Mouse (Mus musculus) MEL (cell line): Measurements from ENCODE around the gene Gprc5a. TPM values are rescaled to one million over a fixed set of nuclear protein-coding genes. Genes with fewer than 3 reads are reported as not detected.

Experiments used
- DNase-seq: peaks from one replicate; pipeline ENCODE4 v3.0.0; 2011; ENCODE audit warnings: low read depth, low spot score
- H3K27ac ChIP-seq: 2 replicates; pipeline ENCODE4 v1.5.1; 2012; ENCODE audit warnings: low read depth, mild to moderate bottlenecking, control low read depth, low read length, moderate library complexity; ENCODE audit not compliant: control insufficient read depth
- H3K27me3 ChIP-seq, 2 experiments: fragments of 150-350 bp in 1 of 2; sonication (generic) in 1 of 2; 2 replicates each; pipeline ENCODE4 v1.6.1; 2012; ENCODE audit warnings: low read length in 2 of 2, mild to moderate bottlenecking in 2 of 2, improper control_type of control experiment in 1 of 2, moderate library complexity in 1 of 2; ENCODE audit not compliant: insufficient read depth in 2 of 2, control insufficient read depth in 1 of 2
- H3K36me3 ChIP-seq, 2 experiments: 2 replicates each; pipeline ENCODE4 v1.6.1; 2012 to 2014; ENCODE audit warnings: low read length in 2 of 2, improper control_type of control experiment in 1 of 2, inconsistent platforms in 1 of 2, mild to moderate bottlenecking in 1 of 2; ENCODE audit not compliant: insufficient read depth in 2 of 2, control insufficient read depth in 1 of 2
- H3K4me1 ChIP-seq, 2 experiments: fragments of 150-350 bp in 1 of 2; sonication (generic) in 1 of 2; 2 replicates each; pipeline ENCODE4 v1.6.1; 2012; ENCODE audit warnings: low read length in 2 of 2, improper control_type of control experiment in 1 of 2, mild to moderate bottlenecking in 1 of 2; ENCODE audit not compliant: insufficient read depth in 2 of 2, control insufficient read depth in 1 of 2
- H3K4me3 ChIP-seq, 2 experiments: fragments of 150-350 bp in 1 of 2; sonication (generic) in 1 of 2; 2 replicates each; pipeline ENCODE4 v1.5.1; 2012; ENCODE audit warnings: low read depth in 2 of 2, low read length in 2 of 2, mild to moderate bottlenecking in 2 of 2, moderate library complexity in 2 of 2, control low read depth in 1 of 2, improper control_type of control experiment in 1 of 2; ENCODE audit not compliant: control insufficient read depth in 1 of 2, insufficient read depth in 1 of 2
- H3K79me2 ChIP-seq: 2 replicates; pipeline ENCODE4 v1.6.1; 2012; ENCODE audit warnings: mild to moderate bottlenecking, low read length, moderate library complexity; ENCODE audit not compliant: control insufficient read depth, poor library complexity, insufficient read depth
- H3K9ac ChIP-seq: 2 replicates; pipeline ENCODE4 v1.6.1; 2012; ENCODE audit warnings: low read depth, mild to moderate bottlenecking, control low read depth, low read length, moderate library complexity; ENCODE audit not compliant: control insufficient read depth, poor library complexity, severe bottlenecking
- H3K9me3 ChIP-seq: fragments of 150-350 bp; sonication (generic); replicated peaks from 2 replicates; pipeline ENCODE4 v1.6.1; 2012; ENCODE audit warnings: mild to moderate bottlenecking, low read length, improper control_type of control experiment, moderate library complexity; ENCODE audit not compliant: insufficient read depth
- BHLHE40 ChIP-seq: IDR thresholded peaks from 2 replicates; pipeline ENCODE4 v1.6.1; 2012; ENCODE audit warnings: low read depth, mild to moderate bottlenecking, inconsistent platforms, low read length, improper control_type of control experiment, borderline replicate concordance
- E2F4 ChIP-seq: IDR thresholded peaks from 2 replicates; pipeline ENCODE4 v1.6.1; 2011; ENCODE audit warnings: low read depth, low read length, improper control_type of control experiment, borderline replicate concordance
- ELF1 ChIP-seq: IDR thresholded peaks from 2 replicates; pipeline ENCODE4 v1.6.1; 2014; ENCODE audit warnings: low read depth, mild to moderate bottlenecking, inconsistent platforms, low read length, improper control_type of control experiment, moderate library complexity
- ETS1 ChIP-seq: IDR thresholded peaks from 2 replicates; pipeline ENCODE4 v1.6.1; 2012; ENCODE audit warnings: low read depth, mild to moderate bottlenecking, inconsistent platforms, low read length, improper control_type of control experiment, moderate library complexity
- GATA1 ChIP-seq: IDR thresholded peaks from 2 replicates; pipeline ENCODE4 v1.6.1; 2011; ENCODE audit warnings: low read depth, low read length, improper control_type of control experiment
- HCFC1 ChIP-seq: IDR thresholded peaks from 2 replicates; pipeline ENCODE4 v1.6.1; 2012; ENCODE audit warnings: low read depth, mild to moderate bottlenecking, inconsistent platforms, low read length, improper control_type of control experiment, moderate library complexity
- MAFK ChIP-seq: IDR thresholded peaks from 2 replicates; pipeline ENCODE4 v1.6.1; 2011; ENCODE audit warnings: low read depth, mild to moderate bottlenecking, low read length, improper control_type of control experiment, borderline replicate concordance
- MYC ChIP-seq: IDR thresholded peaks from 2 replicates; pipeline ENCODE4 v1.6.1; 2011; ENCODE audit warnings: low read depth, mild to moderate bottlenecking, low read length, improper control_type of control experiment, moderate library complexity
- POLR2A ChIP-seq, 2 experiments: IDR thresholded peaks; 2 replicates each; pipeline ENCODE4 v1.6.1; 2011 to 2012; ENCODE audit warnings: low read length in 2 of 2, mild to moderate bottlenecking in 2 of 2, control low read depth in 1 of 2, improper control_type of control experiment in 1 of 2, low read depth in 1 of 2, moderate library complexity in 1 of 2; ENCODE audit not compliant: control insufficient read depth in 1 of 2, insufficient read depth in 1 of 2, poor library complexity in 1 of 2
- POLR2AphosphoS5 ChIP-seq: IDR thresholded peaks from 2 replicates; pipeline ENCODE4 v1.6.1; 2012; ENCODE audit warnings: low read depth, borderline replicate concordance, mild to moderate bottlenecking, inconsistent platforms, low read length, moderate library complexity, mixed read lengths
- RAD21 ChIP-seq: IDR thresholded peaks from 2 replicates; pipeline ENCODE4 v1.6.1; 2011; ENCODE audit warnings: mild to moderate bottlenecking, low read depth, low read length, improper control_type of control experiment
- RCOR1 ChIP-seq: IDR thresholded peaks from 2 replicates; pipeline ENCODE4 v1.6.1; 2012; ENCODE audit warnings: low read depth, mild to moderate bottlenecking, inconsistent platforms, low read length, improper control_type of control experiment
- SMC3 ChIP-seq: IDR thresholded peaks from 2 replicates; pipeline ENCODE4 v1.6.1; 2011; ENCODE audit warnings: low read depth, low read length, improper control_type of control experiment
- USF1 ChIP-seq: IDR thresholded peaks from 2 replicates; pipeline ENCODE4 v1.6.1; 2014; ENCODE audit warnings: low read depth, mild to moderate bottlenecking, inconsistent platforms, low read length, improper control_type of control experiment, moderate library complexity
- ZC3H11A ChIP-seq: IDR thresholded peaks from 2 replicates; pipeline ENCODE4 v1.6.1; 2012; ENCODE audit warnings: low read depth, mild to moderate bottlenecking, inconsistent platforms, low read length, improper control_type of control experiment
- ZKSCAN1 ChIP-seq: IDR thresholded peaks from 2 replicates; pipeline ENCODE4 v1.6.1; 2012; ENCODE audit warnings: low read depth, mild to moderate bottlenecking, inconsistent platforms, low read length, improper control_type of control experiment, moderate library complexity
- ZMIZ1 ChIP-seq: IDR thresholded peaks from 2 replicates; pipeline ENCODE4 v1.6.1; 2012; ENCODE audit warnings: low read depth, mild to moderate bottlenecking, inconsistent platforms, low read length, improper control_type of control experiment, moderate library complexity
- ZNF384 ChIP-seq: IDR thresholded peaks from 2 replicates; pipeline ENCODE4 v1.6.1; 2012; ENCODE audit warnings: low read depth, mild to moderate bottlenecking, inconsistent platforms, low read length, improper control_type of control experiment
- polyA plus RNA-seq, 2 experiments: library from polyadenylated mRNA; stranded (reverse) in 1 of 2; unstranded in 1 of 2; fragments of >175 nt in 1 of 2; fragments of >200 nt in 1 of 2; gene quantifications; 2 replicates each; pipeline versions ENCODE4 v1.2.1 to v1.2.4; 2012; ENCODE audit warnings: low replicate concordance in 2 of 2, low read depth in 1 of 2; ENCODE audit not compliant: insufficient read length in 2 of 2, insufficient read depth in 1 of 2, missing spikeins in 1 of 2
- total RNA-seq: library from RNA; depleted of rRNA; stranded (reverse); fragments of 300-350 nt; gene quantifications from 2 replicates; pipeline ENCODE4 v1.2.3, GENCODE M21; 2012

Gprc5a gene
- total and polyA plus RNA-seq, 3 experiments, result 0.06 TPM; not detected in 2

GRCm38 (mm10) chr6:135053789-135054188, 11.7 kb upstream of the Gprc5a start:
- no peak for DNase-seq
- Histone ChIP-seq H3K79me2 (no peaks in the 10 kb centered on the region), H3K9ac (no peak overlapping the region), H3K4me3 (no peak overlapping the region), H3K4me1 (no peaks in the 10 kb centered on the region), H3K9me3 (no peaks in the 10 kb centered on the region), H3K36me3 (no peaks in the 10 kb centered on the region), H3K27me3 (peaks cover 0 to 4% of the 10 kb centered on the region in 2 experiments; a peak in 2 of 4 replicates), H3K27ac (no peak overlapping the region)
- TF ChIP-seq POLR2A (IDR thresholded peaks at IDR 0.05; ENCODE audit: control insufficient read depth in 1 of 2, insufficient read depth in 1 of 2, low read depth in 1 of 2, low read length in 2 of 2, poor library complexity in 1 of 2), result no peak
- TF ChIP-seq ZC3H11A, result no peak
- TF ChIP-seq MYC, result no peak
- TF ChIP-seq GATA1, result no peak
- no peak for TF ChIP-seq ZMIZ1
- TF ChIP-seq USF1, result no peak
- TF ChIP-seq RAD21, result no peak
- TF ChIP-seq POLR2AphosphoS5, result no peak
- no peak for TF ChIP-seq ZNF384
- TF ChIP-seq BHLHE40, result no peak
- TF ChIP-seq MAFK, result no peak
- no peak for TF ChIP-seq ELF1

- Histone ChIP-seq H3K79me2 (no peaks in the 10 kb centered on the region), H3K4me3 (no peak overlapping the region), H3K4me1 (no peaks in the 10 kb centered on the region), H3K9ac (no peak overlapping the region), H3K36me3 (no peaks in the 10 kb centered on the region), H3K9me3 (no peaks in the 10 kb centered on the region), H3K27ac (no peak overlapping the region), H3K27me3 (peaks cover 0 to 3% of the 10 kb centered on the region in 2 experiments; a peak in 2 of 4 replicates)
- no peak for TF ChIP-seq ELF1
- TF ChIP-seq ETS1, result no peak
- TF ChIP-seq HCFC1, result no peak
- TF ChIP-seq E2F4, result no peak
- TF ChIP-seq ZKSCAN1, result no peak
- no peak for TF ChIP-seq SMC3
- no peak for TF ChIP-seq RCOR1
- no peak for TF ChIP-seq RAD21
- no peak for DNase-seq
Observed at GRCm38 (mm10) chr6:135055882-135056281, 9.6 kb upstream of the Gprc5a start.
